Mouse (Mus musculus) skeletal muscle tissue, postnatal 0 days (tissue): ENCODE data around the gene Gnpda2. TPM values are rescaled to one million over a fixed set of nuclear protein-coding genes. Genes with fewer than 3 reads are reported as not detected.

Experiments used
- polyA plus RNA-seq: library from polyadenylated mRNA; unstranded; fragments of >200 nt; fragmentation: Nextera tagmentation; extraction: Ambion mirVana; gene quantifications from 2 replicates; pipeline ENCODE4 v1.2.1, GENCODE M21; 2015

Gene Gnpda2
- 26.0 and 28.0 TPM in 2 replicates for polyA plus RNA-seq

GRCm38 (mm10) chr5:69591640-69592461 is at the start of gene Gnpda2:
TSS of gene Gnpda2 (minus strand) at chr5:69592340.

GRCm38 (mm10) chr5:69556628-69557403 is 35.3 kb downstream of the Gnpda2 start, which contains the start of gene Guf1:
TSS of gene Guf1 (plus strand) at chr5:69556923.

DNA sequence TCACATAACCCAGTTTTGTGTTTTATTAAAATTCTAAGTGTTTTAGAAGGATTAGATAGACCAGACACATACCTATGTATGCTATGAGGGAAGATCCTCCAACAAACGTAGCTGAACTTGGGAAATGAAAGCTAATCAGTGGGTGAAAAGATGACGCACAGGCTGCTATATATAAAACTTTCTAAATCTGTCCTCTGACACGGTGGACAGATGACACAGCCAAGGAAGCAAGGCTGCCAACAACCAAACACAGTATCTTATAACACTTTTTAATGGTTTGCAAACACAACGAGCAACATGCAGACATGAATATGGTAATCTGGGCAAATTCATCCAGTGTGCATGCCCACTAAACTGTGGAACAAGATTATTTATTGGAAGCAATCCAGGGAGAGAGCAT is 49.7 kb downstream of the Gnpda2 start, which contains the start of gene Yipf7:
Yipf7 (minus strand) TSS at position 160 of the 400 bp plus-strand sequence.

Other genes with a start within 250 kb of the Gnpda2 start
- gene Yipf7, start 49.7 kb downstream of the Gnpda2 start, polyA plus RNA-seq = 59.5 and 77.1 TPM in 2 replicates
- 27.5 and 29.4 TPM in 2 replicates for gene Guf1, start 35.4 kb downstream of the Gnpda2 start, polyA plus RNA-seq